Mouse (Mus musculus): ENCODE results near the gene Btbd35f14.
"Not testable (repeated sequence)": the region's sequence is repeated elsewhere in the genome, so short reads cannot be mapped to it uniquely, and the experiment has no call there.

Gene Btbd35f14

DNA sequence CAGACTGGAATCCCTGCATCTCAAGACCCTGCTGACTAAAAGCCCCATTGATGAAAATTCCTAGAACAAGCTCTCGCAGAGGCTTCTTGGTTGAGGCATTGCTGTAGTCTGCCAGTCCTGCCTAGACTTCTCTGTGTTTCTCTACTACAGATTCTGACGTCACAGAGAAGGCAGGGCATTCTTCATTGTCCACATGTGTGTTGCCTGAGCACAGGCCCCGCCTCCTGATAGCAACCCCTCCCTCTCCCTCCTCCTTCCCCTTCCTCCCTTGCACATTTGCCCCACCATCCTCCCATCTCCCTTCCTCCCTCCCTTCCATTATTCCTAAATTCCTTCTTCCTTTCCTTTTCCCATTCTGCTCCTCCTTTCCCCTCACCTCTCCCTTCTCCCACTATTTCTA, at the start of gene Btbd35f14:
Gene Btbd35f14, minus strand, starts transcription at position 101 of the 400 bp plus-strand sequence.
- not testable (repeated sequence) for H3K4me3 ChIP-seq (replicated peaks; ENCODE audit: low read length); H3K36me3 ChIP-seq (ENCODE audit: insufficient read depth, low read length); H3K27me3 ChIP-seq (ENCODE audit: insufficient read depth, low read length); H3K4me1 ChIP-seq (replicated peaks; ENCODE audit: low read depth, low read length); H3K9me3 ChIP-seq (ENCODE audit: low read length)

DNA sequence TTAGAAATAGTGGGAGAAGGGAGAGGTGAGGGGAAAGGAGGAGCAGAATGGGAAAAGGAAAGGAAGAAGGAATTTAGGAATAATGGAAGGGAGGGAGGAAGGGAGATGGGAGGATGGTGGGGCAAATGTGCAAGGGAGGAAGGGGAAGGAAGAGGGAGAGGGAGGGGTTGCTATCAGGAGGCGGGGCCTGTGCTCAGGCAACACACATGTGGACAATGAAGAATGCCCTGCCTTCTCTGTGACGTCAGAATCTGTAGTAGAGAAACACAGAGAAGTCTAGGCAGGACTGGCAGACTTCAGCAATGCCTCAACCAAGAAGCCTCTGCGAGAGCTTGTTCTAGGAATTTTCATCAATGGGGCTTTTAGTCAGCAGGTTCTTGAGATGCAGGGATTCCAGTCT, 45.3 kb downstream of the Btbd35f14 start, which contains the start of gene Btbd35f13:
Gene Btbd35f13, plus strand, starts transcription at position 301 of the 400 bp plus-strand sequence.
- not testable (repeated sequence) for H3K4me3 ChIP-seq (replicated peaks; ENCODE audit: low read length); H3K9me3 ChIP-seq (ENCODE audit: low read length); H3K27me3 ChIP-seq (ENCODE audit: insufficient read depth, low read length); H3K4me1 ChIP-seq (replicated peaks; ENCODE audit: low read depth, low read length); H3K36me3 ChIP-seq (ENCODE audit: insufficient read depth, low read length)
